Mouse (Mus musculus) heart, adult 9 months (tissue): Measurements from ENCODE around the gene Smoc1.

ENCODE experiments used
- DNase-seq, 2 experiments: peaks; one replicate each; pipeline ENCODE4 v3.0.0; 2022; ENCODE audit warnings: low spot score in 2 of 2

Smoc1 gene

DNA sequence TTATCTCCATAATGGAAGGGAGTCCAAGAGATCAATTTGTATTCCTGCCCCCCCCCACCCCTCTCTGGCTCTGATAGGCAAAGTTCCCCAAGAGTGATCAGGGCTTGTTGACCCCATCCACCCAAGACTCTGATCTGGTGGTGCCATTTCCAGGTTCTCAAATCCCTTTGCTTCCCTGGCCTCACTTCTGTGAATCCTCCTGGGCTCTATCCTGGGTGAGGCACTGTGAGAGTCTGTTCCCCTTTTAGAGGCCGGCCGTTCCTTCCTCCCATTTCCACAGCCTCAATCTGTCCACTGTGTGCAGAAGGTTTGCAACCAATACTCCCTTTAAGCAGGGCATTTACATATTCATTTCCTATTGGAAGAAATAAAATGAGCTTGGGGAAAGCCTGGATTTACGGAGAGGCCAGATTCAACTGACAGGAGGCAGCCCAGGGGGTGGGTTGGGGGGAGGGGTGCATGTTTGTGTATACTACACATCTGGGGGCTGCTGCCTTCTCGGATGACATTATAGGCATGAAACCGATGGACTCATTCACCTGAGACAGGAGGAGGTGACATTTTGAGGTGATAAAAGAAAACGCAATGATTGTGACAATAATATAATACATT lies 199.5 kb downstream of the Smoc1 start:
- no peak for DNase-seq

DNA sequence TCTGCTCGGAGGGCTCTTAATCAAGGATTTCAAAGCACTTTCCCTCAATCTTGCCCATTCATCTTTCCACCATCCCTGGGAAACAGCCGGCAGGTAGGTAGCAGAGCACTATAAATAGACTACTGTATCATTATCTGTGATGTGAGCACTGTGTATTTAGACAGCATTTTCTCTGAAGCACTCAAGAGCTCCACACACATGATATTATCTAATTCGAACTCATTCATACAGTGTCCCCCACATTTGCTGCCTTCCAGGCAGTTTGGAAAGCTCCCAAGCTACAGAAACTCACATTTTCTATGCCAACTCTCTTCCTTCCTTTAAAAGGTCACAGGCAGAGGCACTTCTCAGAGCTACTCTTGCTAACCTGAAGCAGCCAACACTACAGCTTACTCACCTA lies 200.0 kb downstream of the Smoc1 start:
- no peak for DNase-seq

DNA sequence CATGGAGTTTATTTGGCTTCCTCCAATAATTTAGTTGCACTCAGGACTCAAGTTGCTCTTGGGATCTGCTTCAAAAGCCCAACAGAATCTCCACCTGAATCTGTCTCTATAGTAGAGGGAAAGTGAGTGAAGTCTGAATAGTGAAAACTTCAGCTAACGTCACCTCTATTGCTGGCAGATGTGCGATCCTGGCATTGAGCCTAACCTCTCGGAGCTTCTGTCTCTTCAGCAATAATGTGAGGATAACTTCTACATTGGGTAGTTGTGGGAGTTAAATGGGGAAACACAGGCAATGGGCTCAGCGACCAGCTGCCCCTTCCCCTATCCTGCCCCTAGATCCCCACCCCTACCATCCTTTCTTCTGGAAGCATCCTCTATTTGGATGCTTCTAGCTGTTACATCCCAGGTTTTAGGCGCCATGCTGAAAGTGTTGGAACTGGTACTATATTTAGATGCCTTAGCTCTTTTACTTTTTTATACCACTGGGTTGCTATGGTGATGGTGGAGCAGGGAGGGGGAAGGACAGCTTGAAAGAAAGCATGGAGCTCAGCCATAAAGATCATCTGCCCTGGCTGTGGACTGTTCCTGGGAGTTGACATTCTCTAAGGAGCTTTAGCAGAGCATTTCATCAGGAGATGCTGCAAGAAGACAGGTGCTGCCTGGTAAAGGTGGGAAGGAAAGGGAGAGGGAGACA lies 201.3 kb downstream of the Smoc1 start:
- no peak for DNase-seq

DNA sequence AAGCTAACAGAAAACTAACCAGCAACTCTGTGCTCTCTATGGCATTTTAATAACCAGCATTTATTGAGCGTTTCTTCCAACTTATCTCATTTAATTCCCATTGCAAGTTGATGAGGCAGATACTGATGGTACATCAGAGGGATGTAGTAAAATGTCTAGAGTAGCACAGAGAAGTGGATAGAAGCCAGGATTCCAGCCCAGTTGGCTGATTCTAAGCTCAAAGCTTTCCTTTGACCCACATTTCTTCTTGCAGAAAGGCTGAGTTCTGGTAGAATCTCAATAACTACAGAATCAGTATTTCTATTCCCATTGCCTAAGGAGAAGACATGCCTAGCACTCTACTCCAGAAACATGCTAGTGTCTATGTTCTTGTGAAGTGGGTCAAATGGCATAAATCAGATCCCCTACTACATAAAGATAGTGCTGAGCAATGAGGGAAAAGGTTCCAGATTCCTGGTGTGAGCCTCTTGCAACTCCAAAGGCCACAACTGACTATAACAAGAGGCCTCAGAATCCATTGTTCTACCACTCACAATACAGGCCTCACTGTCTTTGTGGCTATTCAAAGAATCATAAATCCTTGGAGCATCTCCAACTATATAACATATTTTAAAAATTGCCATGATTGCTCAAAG lies 207.3 kb downstream of the Smoc1 start:
- no peak for DNase-seq

DNA sequence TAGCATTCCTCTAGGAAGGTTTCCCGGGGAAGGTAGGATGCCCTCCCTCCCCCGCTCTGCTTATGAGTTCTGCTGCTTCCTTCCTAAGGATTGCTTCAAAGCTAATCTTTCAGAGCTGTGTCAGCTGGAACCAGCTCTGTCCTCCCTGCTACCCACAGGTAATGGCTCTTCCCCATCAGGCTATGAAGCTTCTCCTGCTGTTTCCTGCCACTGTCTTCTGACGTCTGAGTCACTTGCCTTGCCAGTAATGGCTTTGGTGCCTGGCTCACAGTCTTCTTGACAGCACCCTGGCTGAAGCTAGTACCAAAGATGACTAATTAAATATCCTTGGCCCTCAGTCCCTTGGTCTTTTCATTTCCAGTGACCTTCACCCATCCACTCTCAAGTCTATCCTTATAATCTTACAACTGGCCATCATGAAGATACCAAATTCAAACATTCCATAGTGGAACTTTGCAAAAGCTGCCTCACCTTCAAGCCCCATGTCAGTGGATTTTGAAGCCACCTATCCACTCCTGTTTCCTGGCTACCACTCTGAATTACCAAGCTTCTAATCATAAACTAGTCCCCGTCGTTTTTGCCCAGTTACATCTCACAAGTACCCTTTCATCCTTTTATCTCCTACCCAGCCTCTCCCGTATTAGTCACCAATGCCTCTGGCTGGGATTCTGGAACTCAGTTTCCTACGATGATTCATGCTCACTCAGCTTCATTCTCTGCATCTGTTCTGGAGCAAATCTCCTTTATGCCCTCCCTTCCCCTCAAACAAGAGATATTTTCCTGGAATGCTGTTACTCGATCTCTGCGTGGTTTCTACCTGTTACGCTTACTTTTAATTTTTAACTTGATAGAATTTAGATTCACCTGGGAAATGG lies 209.1 kb downstream of the Smoc1 start:
- DNase-seq, result no peak
